Mouse (Mus musculus) heart, postnatal 14 days (tissue): ENCODE data around the gene Socs3. TPM values are rescaled to one million over a fixed set of nuclear protein-coding genes. Genes with fewer than 3 reads are reported as not detected.

Experiments
- DNase-seq, 2 experiments: peaks; one replicate each; pipeline ENCODE4 v3.0.0; 2021 to 2022
- intact Hi-C: fragments of 180-260 bp; cut with DNase I; formaldehyde crosslinking; loops from one replicate; pipeline ENCODE4 v1.15.1; 2025
- total RNA-seq, 2 experiments: library from RNA; stranded (reverse); gene quantifications; 2 replicates each; pipeline ENCODE4 v1.2.3; 2021

Socs3 gene
- total RNA-seq, 2 experiments from 2014 or later: 4.1 to 5.1 TPM

DNA sequence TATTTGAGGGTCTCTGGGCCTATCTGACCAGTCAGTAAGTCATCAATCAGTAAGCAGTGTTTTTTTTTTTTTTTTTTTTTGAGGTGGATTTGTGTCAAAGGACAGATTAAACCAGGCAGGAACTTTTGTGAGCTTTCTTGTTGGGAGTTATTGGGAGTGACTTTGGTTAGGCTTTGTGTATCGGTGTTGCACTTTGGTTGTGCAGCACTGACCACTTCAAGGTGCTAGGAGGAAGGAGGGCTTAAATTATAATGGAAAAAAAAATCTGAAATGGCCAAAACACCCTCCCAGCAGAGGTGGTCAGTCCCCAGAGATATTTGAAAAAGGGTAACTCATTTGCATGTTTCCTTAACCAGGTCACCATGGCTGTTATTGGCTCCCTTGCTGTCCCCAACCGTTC is 27.2 kb upstream of the Socs3 start:
- intact Hi-C loops: no loop called here
- DNase-seq: no peak

DNA sequence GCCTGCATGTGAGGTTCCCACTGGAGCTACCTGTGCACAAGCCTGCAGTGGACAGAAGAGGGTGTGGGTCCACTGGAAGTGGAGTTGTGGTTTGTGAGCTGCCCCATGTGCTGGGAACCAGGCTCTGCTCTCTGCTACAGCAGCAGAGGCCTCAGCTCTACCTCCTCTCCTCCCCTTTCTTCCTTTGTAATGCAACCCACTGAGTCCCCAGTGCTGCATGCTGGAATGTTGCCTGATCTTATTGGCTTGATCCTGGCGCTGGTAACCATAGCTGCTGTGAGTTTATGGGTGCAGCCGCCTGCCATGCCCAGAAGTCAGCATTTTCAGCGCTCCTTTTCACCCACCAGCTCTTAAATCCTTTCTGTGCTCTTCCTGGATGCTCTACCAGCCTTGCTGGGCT is 26.2 kb upstream of the Socs3 start:
- DNase-seq: no peak
- intact Hi-C loops: no loop called here

DNA sequence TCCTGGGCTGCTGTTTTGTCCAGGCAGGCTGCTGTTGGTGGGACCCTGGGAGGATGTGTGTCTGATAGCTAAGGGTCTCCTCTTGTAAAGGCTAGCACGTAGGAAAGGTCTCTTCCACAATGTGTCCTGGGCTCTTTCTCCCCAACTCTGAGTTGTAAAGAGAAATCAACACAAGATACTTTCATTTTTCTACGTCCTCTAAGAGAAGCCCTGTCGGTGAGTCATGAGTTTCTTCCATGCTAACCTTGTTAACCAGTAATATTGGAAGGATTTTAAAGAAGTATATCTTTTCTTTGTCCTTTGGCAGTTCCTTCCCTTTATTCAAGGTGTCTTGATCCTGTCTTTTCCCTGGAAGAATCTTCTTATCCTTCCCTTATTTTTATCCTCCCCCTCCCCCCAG is 25.8 kb upstream of the Socs3 start:
- no peak for DNase-seq
- intact Hi-C loops: no loop called here

DNA sequence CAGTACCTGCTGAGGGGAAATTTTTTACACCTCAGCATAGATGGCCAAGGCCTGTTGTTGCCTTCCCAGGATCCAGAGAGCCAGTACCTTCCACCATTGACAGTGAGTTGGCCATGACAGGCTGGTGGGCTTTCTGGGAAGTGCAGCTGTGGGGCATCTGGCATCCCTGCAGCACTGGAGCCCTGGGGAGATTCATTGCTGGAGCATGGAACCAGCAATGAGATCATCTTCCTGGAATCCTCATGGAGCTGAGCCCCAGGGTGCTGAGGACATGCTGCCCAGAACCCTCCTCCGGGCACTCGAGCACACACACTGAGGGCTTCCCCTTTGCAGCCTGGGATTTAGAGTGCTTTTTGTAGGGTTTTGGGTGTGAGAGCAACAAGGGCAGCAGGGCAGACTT is 25.4 kb upstream of the Socs3 start:
- intact Hi-C loops: no loop called here

DNA sequence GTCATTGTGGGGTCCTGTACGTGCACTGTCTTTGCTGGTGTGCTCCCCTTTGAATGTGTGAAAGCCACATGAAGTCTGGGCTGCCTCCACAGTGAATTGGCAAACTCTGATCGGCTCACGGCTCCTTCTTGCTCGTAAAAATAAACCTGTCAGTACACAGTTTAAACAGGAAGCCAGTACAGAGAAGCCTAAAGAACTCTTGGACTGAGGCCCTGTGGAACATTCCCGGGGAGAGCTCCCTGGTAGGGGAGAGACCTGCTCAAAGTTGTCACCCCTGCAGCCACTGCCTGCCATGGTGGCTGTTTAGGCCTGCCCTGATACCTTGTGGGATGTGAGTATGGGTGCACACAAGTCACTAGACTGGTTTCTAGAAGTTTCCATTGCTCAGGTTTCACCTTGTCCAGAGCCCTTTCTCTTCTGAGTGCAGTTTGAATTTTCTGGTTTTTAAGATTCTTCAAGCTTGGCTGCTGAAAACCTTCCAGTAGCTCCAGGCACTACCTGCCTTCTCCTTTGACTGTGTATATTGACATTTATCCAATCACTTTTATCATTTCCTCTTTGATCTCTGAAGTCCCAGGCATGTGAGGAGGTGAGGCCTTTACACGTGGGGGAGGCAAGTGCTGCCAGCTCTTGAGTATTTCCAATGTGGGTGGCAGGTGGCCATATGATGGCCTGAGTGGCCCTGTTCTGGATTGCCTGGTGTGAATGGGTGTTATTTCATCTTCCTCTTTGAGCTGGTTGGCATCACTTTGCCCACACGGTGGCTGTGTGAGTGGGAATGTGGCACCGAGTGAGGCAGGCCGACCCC is 24.6 kb upstream of the Socs3 start:
- peak in 1 of 2 experiments; percentile 50 for DNase-seq
- intact Hi-C loops: no loop called here

More for the DNA sequence above, 25.4 kb upstream of the Socs3 start:
- DNase-seq: no peak

DNA sequence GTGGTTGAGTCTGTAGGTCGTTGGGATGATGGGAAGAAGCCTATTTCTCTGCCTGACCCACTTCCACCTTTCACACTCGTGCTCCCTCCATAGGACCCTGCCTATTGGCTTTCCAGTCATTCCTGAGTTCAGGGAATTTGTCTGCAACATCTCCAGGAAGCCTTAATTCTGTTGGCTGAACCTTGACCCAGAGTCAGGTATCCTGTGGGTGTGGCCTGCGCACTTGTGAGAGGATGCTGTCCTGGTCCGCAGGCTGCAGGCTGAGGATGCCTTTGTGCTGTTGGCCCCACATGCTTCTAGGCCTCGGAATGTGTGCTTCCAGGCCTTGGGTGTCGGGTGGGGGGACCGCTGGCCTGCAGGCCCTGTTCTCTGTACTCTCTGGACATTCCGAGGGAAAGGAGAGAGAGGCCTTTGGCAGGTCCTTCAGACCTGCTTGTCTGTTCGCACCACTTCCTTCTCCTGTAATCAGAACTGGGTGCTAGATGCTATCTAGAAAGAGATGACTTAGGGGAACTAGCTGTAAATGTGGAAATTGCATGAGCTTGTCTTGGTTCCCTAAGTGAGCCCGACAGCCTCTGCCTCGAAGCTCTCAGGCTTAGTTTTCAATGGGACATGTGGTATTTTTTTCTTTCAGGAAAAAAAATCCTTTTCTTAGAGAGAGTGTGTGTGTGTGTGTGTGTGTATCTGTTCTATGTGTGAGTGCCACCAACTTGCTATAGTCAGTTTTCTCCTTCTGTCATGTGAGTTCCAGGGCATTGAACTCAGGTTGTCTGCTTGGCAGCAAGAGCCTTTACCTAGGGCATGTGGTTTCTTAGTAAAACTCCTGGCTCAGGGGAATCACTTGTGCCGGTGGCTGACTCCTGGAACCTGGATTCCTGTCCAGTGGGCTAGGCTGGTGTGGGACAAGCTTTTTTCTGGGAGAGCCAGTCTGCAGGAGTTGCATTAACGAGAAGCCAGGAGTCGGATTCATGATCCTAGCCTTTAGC is 23.6 kb upstream of the Socs3 start:
- intact Hi-C loops: no loop called here
- DNase-seq: no peak

DNA sequence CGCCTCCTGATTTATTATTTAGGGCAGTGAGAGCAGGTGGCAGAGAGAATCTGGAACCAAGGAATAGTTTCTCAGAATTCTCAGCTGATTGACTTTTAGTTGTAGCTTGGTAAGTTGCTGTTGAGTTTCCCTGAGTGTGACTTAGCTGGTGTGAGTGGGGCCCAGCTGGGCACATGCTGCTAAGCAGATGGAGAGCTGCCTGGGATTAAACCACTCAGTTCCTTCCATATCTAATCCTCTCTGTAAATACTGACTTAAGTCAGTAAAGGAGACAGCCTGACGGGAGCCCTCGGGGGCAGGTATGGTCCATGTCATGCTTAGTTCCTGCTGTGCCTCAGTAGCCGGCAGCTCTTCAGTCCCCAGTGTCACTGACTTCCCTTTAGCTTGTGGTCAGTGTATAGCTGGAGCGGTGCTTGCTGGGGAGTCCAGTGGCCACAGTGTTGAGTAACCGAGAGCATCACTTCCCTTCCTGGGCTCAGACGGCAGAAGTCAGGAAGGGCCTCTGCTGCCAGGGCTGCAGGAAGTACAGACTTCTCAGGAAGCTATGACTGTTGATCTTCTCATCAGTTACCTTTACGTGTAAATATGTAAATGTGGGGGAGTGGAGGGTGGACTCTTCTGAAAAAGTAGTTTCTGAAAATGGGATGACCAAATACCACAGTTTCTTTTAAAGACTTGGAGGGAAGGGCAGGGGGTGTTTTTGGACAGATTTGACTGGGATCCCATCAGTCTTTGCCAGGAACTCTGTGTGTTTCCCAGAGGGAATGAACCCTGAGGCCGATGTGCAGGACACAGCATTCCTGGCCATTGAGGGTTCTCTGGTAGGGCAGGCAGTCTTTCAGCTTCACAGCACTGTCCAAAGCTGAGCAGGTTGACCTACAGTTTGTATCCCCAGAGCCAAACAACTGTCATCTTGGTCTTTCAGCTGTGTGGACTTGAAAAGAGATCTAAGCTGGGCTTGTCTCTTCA is 21.9 kb upstream of the Socs3 start:
- peak in 1 of 2 experiments; percentile 38 for DNase-seq
- intact Hi-C loops: no loop called here

DNA sequence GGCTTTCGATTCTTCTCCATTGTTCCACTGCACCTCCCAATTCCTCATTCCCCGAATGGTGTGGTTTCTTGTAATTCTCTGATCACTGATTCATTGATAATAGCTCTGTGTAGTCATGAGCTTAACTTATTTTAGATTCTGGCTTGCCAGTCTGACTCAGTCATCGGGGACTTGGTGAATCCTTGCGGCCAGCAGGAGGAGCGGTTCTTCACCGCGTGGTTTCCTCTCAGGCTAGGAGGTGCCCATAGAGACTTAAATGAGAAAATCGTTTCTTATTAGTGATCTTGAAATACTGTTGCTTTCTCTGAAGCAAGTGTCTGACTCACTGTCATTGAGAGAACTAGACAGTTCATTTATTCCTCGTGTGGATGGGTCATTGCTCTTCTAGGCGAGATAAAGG is 20.1 kb upstream of the Socs3 start:
- DNase-seq: no peak
- intact Hi-C loops: no loop called here

DNA sequence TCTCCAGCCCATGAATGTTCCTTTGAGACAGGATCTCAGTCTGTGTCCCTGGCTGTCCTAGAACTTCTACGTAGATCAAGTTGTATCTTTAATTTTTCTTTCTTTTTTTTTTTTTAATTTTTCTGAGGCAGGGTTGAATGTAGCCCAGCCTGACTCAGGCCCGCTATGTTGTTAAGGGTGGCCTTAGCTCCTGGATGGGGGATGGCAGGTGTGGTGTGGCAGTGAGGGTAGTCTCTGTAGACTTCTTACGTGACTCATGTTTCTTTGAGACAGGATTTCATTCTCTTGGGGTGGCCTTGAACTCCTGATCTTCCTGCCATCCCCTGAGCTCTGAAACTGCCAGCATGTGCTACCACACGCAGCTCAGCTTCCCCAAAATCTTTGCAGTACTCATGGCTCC is 19.4 kb upstream of the Socs3 start:
- DNase-seq: no peak
- intact Hi-C loops: no loop called here

DNA sequence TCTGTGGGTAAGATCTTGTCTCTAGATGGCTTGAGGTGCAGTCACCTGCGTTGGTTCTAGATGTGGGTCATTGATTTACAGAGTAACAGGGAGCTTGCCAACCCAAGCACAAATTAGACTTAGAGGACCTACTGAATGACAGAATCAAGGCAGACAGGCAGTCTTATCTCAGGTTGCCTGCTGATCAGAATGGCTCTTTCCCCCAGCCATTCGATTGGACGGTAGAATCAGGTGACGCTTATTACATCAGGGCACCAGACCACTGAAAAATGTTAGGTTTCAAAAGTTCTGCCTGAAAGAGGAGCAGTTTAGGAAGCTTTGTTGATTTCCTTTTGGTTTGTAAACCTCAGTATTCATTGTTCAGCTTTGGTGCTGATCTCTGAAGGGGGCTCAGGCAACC is 18.1 kb upstream of the Socs3 start:
- intact Hi-C loops: no loop called here

DNA sequence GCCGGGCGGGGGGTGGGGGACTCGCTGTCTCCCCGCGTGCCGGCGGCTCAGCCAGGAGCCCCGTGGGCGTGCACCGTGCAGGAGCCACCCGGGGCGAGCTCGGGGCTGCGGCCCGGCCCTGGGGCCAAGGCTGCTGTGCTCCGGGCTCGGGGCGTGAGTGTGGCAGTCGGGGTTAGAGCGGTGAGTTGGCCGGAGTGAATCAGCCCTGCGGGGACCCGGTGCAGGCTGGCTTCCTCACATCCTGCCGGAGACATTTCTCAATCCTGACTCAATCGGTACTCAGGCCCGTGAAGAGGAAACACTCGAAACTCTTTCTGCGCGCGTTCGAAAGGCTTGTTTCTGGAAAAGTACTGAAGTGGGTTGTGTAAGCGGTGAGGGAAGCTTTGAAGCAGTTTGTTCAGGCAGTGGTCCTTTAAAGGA is 17.2 kb upstream of the Socs3 start:
- intact Hi-C loops: no loop called here
- DNase-seq: no peak

More for the DNA sequence above, 18.1 kb upstream of the Socs3 start:
- no peak for DNase-seq

DNA sequence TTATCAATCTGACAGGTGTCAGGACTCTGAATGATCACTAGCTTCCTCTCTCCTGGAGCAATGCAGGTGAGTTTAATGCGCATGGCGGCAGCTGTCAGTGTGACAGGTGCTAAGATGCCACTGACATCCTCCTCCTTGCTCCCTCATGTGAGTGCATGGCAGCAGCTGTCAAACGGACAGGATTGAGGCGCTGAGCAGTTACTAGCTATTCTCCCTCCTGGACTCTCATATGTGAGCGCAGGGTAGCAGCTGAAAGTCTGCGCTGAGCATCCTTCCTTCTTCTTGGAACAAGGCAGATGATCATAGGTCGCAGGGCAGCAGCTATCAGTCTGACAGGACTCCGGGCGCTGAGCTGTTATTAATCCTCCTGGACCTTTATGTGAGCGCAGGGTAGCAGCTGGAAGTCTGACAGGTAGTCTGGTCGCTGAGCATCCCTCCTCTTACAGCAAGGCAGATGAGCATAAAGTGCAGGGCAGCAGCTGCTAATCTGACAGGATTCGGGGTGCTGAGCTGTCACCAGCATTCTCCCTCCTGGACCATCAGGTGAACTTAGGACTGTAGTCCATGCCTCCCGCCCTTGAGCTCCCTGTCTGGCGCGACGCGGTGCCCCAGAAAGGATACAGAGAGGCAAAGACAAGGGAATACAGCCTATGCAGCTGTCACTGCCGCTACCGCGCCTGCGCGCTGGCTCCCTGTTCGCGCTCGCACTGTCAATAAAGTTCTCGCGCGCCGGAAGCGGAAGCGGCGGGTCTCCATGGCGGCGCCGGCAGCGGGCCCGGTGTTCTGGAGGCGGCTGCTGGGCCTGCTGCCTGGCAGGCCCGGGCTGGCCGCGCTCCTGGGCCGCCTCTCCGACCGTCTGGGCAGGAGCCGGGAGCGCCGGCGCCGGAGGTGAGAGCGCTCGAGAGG is 16.5 kb upstream of the Socs3 start, which contains the start of gene Pgs1:
TSS of gene Pgs1 (plus strand) at position 167 of the 906 bp plus-strand sequence.
- peak; percentile 96 for DNase-seq
- intact Hi-C loops: no loop called here

DNA sequence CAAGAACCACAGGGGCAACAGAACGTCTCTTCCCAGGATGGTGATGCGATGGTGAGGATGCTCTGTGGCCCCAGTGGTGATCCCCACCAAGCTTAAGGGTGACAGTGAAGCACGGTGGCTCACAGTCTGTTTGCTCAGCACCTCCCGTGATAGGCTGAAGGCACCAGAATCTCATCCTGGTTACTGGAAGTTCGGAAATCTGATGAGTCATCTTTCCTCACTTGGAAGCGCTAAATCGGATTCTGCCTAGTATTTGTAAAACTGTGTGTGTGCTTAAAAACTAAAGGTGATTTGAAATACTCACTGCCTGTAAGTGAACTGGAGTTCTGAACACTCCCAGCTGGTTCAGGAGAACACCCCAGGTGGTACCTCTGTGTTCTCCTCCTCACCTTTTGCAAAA is 13.9 kb upstream of the Socs3 start:
- intact Hi-C loops: loop anchor here (2.0 kb wide), 1 partner anchor 13 kb away; the partner anchor contains the start of gene Socs3
- no peak for DNase-seq

DNA sequence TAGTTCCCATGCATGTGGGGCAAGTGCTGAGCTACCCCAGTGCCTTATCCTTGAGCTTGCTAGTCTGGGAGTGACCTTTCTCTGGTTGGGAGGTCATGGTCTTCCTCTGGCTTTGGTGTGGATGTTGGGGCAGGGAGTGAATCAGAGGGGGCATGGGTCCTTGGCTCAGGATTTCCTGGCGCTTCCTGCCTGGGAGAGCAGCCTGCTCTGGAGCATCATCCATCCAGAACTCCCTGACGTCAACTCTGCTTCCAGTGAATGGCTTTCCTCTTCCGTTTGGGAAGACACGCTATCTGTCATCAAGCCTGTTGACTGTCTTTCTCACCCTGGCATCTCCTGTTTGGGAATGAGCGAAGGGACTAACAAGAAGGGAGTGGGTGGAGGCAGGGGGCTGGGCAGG is 12.6 kb upstream of the Socs3 start:
- intact Hi-C loops: no loop called here
- no peak for DNase-seq

DNA sequence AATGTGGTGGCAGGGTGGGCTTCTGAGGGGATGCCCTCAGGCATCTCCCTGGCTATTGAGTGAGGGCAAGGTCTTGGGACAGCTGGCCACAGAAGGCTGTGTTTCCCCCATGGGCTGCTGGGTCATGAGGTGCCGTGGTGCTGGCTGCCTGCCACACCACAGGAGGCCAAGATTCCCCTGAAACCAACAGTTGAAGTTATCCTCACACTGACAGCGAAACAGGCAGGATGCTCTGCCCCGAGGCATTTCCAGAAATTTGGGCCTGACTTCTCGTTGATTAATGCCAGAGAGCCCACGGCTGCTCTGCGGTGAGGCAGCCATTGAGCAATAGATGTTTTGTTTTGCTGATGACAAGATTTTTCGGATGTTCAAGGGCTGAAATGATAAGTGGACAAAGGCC is 9.5 kb upstream of the Socs3 start:
- DNase-seq: no peak
- intact Hi-C loops: no loop called here

DNA sequence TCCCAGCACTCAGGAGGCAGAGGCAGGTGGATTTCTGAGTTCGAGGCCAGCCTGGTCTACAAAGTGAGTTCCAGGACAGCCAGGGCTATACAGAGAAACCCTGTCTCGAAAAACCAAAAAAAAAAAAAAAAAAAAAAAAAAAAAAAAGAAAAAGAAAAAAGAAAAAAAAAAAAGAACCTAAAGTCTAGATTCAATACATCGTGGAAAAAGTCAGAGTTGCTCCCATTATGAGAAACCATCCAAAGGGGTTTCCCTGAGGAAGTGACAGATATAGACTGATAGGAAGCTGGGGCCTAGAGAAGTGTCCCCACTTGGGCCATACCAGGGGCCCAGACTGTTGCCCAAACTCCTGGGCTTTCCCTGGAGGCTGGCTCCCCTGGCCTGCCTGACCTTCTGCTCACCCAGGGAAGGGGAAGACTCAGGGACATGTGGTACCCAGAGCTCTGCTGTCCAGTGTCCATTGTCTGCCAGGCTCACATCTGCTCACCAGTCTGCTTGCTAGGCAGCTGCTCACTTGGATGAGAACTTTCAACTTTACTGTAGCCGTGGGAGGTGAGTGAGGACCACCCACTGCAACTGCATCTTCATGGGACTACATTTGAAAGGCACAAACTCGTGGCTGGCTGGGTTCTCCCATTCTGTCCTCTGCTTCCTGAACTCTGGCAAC is 8.0 kb upstream of the Socs3 start:
- DNase-seq: no peak
- intact Hi-C loops: no loop called here

DNA sequence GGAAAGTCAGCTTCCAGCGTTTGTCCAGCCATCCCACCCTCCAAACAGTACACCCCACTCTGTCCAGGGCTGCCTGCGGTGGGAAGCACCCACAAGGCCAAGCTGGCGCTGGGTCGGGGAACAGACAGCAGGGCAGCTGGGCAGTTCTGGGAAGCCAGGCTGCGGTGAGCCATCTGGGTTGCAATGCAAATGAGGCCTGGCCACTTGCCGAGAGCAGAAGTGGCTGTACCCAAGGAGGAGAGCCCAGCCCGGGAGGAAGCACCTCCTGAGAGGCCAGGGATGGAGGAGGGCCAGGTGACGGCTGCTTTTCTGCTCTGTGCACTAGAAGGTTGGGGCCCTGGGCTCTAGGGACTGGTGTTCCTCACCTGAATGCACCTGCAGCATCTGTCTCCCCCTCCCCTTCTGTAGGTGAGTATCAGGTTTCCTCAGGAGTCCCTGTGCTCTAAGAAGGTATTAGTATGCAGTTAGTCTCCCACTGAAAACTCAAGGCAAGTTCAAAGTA is 6.3 kb upstream of the Socs3 start:
- intact Hi-C loops: no loop called here
- peak; percentile 62 to 69 for DNase-seq

DNA sequence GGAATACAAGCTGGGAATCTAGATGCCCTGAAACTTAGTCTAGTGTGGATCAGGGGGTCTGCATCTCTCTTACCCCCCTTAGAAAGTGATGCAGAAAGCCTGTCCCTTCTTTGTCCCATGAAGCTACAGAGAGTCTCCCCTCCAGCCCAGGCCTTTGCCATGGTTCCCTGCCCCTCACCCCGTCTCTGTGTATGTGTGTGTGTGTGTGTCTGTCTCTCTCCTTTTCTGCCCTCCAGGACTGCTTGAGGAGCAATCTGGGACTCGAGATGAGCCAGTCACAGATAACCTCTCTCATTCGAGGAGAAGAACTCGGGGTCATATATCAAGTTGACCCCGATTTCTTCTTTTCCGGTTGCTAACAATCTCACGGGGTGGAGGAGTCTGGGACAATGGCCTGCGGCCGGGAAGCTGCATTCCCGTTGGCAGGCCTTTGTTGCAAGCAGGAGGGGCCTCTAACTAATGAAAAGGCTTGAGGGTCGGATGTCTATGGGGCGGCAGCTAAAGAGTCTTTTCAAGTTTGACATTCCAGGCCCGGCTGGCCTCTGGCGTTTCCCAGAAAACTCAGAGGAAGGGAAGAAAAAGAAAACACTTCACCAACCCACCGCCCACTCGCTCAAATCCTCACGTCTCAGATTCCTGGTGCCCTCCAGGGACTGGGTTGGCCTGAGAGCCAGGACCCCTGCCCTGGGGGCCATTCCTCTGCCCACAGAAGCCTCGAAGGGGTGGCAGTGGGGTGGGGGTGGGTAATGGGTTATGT is 5.5 kb upstream of the Socs3 start:
- DNase-seq: no peak
- intact Hi-C loops: no loop called here
